Mouse (Mus musculus): Measurements from ENCODE around the gene Ank3. TPM values are rescaled to one million over a fixed set of nuclear protein-coding genes. Genes with fewer than 3 reads are reported as not detected.
A peak's percentile ranks its signal among the peaks of the same experiment; 100 is the strongest.

The Ank3 gene
- polyA plus RNA-seq, 1 experiment from 2014 or later: 86.7 TPM

DNA sequence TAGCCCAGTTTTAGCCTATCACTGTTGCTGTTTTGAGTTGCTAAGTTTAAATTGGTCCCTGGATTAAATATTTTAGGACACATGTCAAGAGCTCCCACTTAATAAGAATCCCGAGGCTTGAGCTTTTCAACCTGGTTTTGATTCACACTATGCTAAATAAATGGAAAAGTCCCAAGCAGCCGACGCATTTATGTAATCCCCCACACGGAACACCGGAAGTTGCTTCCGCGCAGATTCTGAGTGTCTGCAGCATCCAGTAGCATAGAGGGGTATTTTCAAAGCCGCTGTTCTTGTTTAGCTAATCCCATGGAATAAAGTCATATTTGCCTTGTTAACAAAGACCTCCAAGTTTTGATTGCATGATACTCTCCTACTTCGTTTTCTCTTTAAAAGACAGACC is 393.8 kb downstream of the Ank3 start:
- Histone ChIP-seq H3K27me3 (ENCODE audit: control insufficient read depth, insufficient read depth, low read depth, low read length) (no peaks in the 10 kb centered on the region), H3K27ac (ENCODE audit: low read length) (no peak overlapping the region)
- 55% methylated on average over 9 of the region's 9 CpGs for WGBS

DNA sequence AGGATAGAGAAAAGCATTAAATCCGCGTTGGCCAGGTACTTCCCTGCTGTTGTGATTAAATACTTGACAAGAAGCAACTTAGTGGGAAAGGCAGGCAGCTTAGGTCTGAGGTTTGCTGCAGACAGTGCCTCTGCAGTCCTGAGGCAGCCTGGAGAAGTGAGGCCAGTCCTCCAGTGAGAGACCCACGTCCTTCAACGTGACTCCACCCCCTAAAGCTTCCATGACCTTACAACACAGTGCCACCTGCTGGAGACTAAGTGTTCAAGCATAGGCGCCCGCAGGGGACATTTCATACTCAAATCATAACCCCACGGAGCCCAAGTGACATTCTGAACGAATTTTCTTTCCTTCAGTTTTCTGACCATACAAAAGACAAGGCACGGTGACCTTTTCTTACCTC is 394.5 kb downstream of the Ank3 start:
- Histone ChIP-seq H3K4me3 (ENCODE audit: low read depth, low read length) (no peak overlapping the region), H3K9me3 (replicated peaks; ENCODE audit: control insufficient read depth, low read length, poor library complexity, severe bottlenecking) (no peaks in the 10 kb centered on the region), H3K4me1 (ENCODE audit: control insufficient read depth, insufficient read depth, low read length) (peaks cover 25% of the 10 kb centered on the region), H3K9ac (ENCODE audit: low read depth, low read length) (no peak overlapping the region), H3K36me3 (ENCODE audit: control insufficient read depth, insufficient read depth, low read length) (no peaks in the 10 kb centered on the region), H3K27ac (ENCODE audit: low read length) (no peak overlapping the region), H3K27me3 (ENCODE audit: control insufficient read depth, insufficient read depth, low read depth, low read length) (no peaks in the 10 kb centered on the region), H3K4me2 (ENCODE audit: low read length) (no peak overlapping the region)
- ATAC-seq: 0 out of 2 replicates have a peak, but pooled peaks have one; percentile 50
- 31% methylated on average over 9 of the region's 9 CpGs for WGBS

More for the DNA sequence above, 393.8 kb downstream of the Ank3 start:
- Histone ChIP-seq H3K36me3 (ENCODE audit: control insufficient read depth, insufficient read depth, low read length) (no peaks in the 10 kb centered on the region), H3K9me3 (replicated peaks; ENCODE audit: control insufficient read depth, low read length, poor library complexity, severe bottlenecking) (no peaks in the 10 kb centered on the region), H3K4me3 (ENCODE audit: low read depth, low read length) (no peak overlapping the region), H3K9ac (ENCODE audit: low read depth, low read length) (no peak overlapping the region), H3K4me2 (ENCODE audit: low read length) (no peak overlapping the region), H3K4me1 (ENCODE audit: control insufficient read depth, insufficient read depth, low read length) (peaks cover 26% of the 10 kb centered on the region)
- no peak for ATAC-seq

DNA sequence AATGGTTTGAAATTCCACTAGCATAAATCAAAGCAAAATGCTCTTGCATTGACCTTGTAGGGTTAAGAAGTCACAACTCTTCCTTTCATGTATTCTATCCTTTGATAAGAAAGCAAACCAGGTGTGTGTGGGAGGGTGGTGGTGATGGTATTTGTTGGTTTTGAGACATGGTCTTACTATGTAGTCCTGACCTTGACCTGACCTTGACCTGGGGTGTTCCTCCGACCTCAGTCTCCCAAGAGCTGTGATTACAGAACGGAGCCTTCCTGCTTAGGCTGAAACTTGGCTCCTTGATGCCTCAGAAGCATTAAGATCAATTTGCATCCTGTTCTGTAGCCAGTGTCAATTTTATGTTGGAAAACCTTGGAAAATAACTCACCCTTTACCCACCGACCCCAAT is 397.1 kb downstream of the Ank3 start:
- Histone ChIP-seq H3K9ac (ENCODE audit: low read depth, low read length) (no peak overlapping the region), H3K36me3 (ENCODE audit: control insufficient read depth, insufficient read depth, low read length) (no peaks in the 10 kb centered on the region), H3K4me1 (ENCODE audit: control insufficient read depth, insufficient read depth, low read length) (peaks cover 24% of the 10 kb centered on the region), H3K27ac (ENCODE audit: low read length) (no peak overlapping the region), H3K9me3 (replicated peaks; ENCODE audit: control insufficient read depth, low read length, poor library complexity, severe bottlenecking) (no peaks in the 10 kb centered on the region), H3K4me2 (ENCODE audit: low read length) (no peak overlapping the region), H3K27me3 (ENCODE audit: control insufficient read depth, insufficient read depth, low read depth, low read length) (no peaks in the 10 kb centered on the region), H3K4me3 (ENCODE audit: low read depth, low read length) (no peak overlapping the region)
- 86% methylated on average over 3 of the region's 3 CpGs for WGBS
- no peak for ATAC-seq

DNA sequence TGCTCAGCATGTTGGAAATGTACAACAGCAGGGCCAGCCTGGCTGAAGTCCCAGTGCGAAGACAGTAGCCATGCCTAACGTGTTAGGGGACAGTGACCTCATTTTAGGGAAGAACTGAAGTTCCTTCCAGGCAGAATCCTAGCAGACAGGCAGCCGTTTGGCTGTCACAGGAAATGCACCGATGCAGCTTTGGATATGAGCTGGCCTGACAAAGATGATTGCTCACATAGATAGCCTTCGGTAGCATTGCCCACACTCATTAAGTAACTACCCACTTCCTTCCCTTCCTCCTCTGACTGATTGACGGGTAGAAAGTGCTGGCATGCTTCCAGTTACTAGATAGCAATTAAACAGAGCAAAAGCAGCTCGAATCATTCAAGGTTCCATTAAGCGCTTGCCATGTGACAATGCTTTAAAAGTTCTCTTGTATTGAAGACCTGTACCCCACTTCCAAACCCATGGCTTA is 397.9 kb downstream of the Ank3 start:
- Histone ChIP-seq H3K9ac (ENCODE audit: low read depth, low read length) (no peak overlapping the region), H3K27ac (ENCODE audit: low read length) (no peak overlapping the region), H3K4me1 (ENCODE audit: control insufficient read depth, insufficient read depth, low read length) (peaks cover 25% of the 10 kb centered on the region), H3K36me3 (ENCODE audit: control insufficient read depth, insufficient read depth, low read length) (no peaks in the 10 kb centered on the region), H3K9me3 (replicated peaks; ENCODE audit: control insufficient read depth, low read length, poor library complexity, severe bottlenecking) (no peaks in the 10 kb centered on the region), H3K4me3 (ENCODE audit: low read depth, low read length) (no peak overlapping the region), H3K27me3 (ENCODE audit: control insufficient read depth, insufficient read depth, low read depth, low read length) (no peaks in the 10 kb centered on the region), H3K4me2 (ENCODE audit: low read length) (no peak overlapping the region)
- 64% methylated on average over 8 of the region's 8 CpGs for WGBS
- no peak for ATAC-seq

DNA sequence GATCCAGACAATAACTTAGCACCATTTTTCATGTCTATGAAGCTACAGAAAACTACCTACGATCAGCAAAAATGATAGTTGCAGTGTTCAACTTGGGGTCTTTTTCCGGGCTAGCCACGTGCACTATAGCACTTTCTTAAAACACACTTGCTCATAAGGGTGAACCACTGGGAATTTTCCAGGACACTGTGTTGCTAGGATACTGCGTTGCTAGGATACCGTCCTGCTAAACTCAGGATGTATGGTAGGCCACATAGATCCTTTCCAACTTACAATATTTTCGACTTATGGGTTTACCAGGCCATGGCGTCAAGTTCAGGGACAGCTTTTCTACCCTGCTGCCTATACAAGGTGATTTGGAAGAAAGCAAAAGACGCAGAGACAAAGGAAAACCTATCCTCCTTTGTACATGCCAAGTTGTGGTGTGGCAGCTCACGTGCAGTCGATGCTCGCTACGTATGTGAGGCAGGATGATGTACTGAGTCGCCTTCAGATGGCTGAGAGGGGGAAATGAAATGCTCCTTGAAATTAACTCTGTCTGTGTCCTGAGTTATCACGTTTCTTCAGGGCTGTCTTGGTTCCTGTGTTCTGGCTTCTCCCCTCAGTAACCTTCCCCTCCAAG is 404.7 kb downstream of the Ank3 start:
- peaks cover 30% of the 10 kb centered on the region for H3K4me1 ChIP-seq (ENCODE audit: control insufficient read depth, insufficient read depth, low read length)
- H3K4me2 ChIP-seq (ENCODE audit: low read length): peak overlapping the region; percentile 32
- no peaks in the 10 kb centered on the region for H3K27me3 ChIP-seq (ENCODE audit: control insufficient read depth, insufficient read depth, low read depth, low read length)
- H3K9me3 ChIP-seq (replicated peaks; ENCODE audit: control insufficient read depth, low read length, poor library complexity, severe bottlenecking): no peaks in the 10 kb centered on the region
- H3K36me3 ChIP-seq (ENCODE audit: control insufficient read depth, insufficient read depth, low read length): no peaks in the 10 kb centered on the region
- WGBS: 47% methylated on average over 14 of the region's 14 CpGs
- peak overlapping the region; percentile 71 for H3K27ac ChIP-seq (ENCODE audit: low read length)
- no peak overlapping the region for H3K4me3 ChIP-seq (ENCODE audit: low read depth, low read length)
- peak; percentile 79 for ATAC-seq
- no peak overlapping the region for H3K9ac ChIP-seq (ENCODE audit: low read depth, low read length)

DNA sequence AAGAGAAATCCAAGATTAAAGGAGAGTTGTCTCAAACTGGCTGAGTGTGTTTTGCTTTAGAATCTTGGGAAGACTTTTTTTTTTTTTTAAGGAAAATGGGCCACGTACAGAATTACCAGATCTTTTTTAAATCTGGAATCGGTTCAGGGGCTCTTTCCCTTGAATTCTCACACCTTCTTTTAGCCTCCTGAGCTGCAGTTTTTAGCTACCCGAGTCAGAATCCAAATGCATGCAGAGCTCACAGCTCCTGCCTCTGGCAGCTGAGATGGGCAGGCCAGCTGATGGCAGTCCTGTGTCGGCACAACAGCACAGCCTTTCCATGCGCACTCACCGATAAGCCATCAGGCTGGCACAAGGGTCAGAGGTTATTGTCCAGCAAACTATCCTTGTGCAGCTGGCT is 406.0 kb downstream of the Ank3 start:
- Histone ChIP-seq H3K27me3 (ENCODE audit: control insufficient read depth, insufficient read depth, low read depth, low read length) (no peaks in the 10 kb centered on the region), H3K4me1 (ENCODE audit: control insufficient read depth, insufficient read depth, low read length) (peaks cover 28% of the 10 kb centered on the region), H3K27ac (ENCODE audit: low read length) (peak overlapping the region; percentile 6; the same call in 1 of the 2 replicates), H3K9me3 (replicated peaks; ENCODE audit: control insufficient read depth, low read length, poor library complexity, severe bottlenecking) (no peaks in the 10 kb centered on the region), H3K4me3 (ENCODE audit: low read depth, low read length) (no peak overlapping the region), H3K36me3 (ENCODE audit: control insufficient read depth, insufficient read depth, low read length) (peaks cover 5% of the 10 kb centered on the region; the same call in 1 of the 2 replicates), H3K4me2 (ENCODE audit: low read length) (no peak overlapping the region), H3K9ac (ENCODE audit: low read depth, low read length) (peak overlapping the region; percentile 35; the same call in 1 of the 2 replicates)
- WGBS: 62% methylated on average over 6 of the region's 6 CpGs
- ATAC-seq: no peak

DNA sequence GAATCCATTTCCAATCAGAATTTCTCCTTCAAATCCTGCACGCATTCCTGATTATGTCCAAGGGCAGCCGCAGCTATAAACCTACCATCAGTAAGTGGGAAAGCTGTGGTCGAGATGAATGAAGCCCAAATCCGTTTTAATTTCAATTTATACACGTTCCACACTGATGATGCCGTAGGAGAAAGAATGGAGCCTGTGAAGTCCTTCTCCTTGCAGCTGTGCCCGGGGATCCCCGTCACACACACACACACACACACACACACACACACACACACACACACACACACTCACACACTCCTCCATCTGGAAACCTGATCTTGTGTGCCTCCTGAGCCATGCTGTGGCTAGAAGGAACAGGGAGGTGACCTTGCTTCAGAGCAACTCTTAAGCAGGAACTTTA is 412.2 kb downstream of the Ank3 start:
- Histone ChIP-seq H3K27ac (ENCODE audit: low read length) (no peak overlapping the region), H3K36me3 (ENCODE audit: control insufficient read depth, insufficient read depth, low read length) (peaks cover 8% of the 10 kb centered on the region; the same call in 1 of the 2 replicates), H3K27me3 (ENCODE audit: control insufficient read depth, insufficient read depth, low read depth, low read length) (no peaks in the 10 kb centered on the region), H3K4me1 (ENCODE audit: control insufficient read depth, insufficient read depth, low read length) (0 out of 2 replicates have a peak, but pooled peaks cover 4% of the 10 kb centered on the region), H3K9me3 (replicated peaks; ENCODE audit: control insufficient read depth, low read length, poor library complexity, severe bottlenecking) (no peaks in the 10 kb centered on the region), H3K9ac (ENCODE audit: low read depth, low read length) (no peak overlapping the region), H3K4me2 (ENCODE audit: low read length) (no peak overlapping the region), H3K4me3 (ENCODE audit: low read depth, low read length) (no peak overlapping the region)
- ATAC-seq: no peak
- 60% methylated on average over 8 of the region's 8 CpGs for WGBS

DNA sequence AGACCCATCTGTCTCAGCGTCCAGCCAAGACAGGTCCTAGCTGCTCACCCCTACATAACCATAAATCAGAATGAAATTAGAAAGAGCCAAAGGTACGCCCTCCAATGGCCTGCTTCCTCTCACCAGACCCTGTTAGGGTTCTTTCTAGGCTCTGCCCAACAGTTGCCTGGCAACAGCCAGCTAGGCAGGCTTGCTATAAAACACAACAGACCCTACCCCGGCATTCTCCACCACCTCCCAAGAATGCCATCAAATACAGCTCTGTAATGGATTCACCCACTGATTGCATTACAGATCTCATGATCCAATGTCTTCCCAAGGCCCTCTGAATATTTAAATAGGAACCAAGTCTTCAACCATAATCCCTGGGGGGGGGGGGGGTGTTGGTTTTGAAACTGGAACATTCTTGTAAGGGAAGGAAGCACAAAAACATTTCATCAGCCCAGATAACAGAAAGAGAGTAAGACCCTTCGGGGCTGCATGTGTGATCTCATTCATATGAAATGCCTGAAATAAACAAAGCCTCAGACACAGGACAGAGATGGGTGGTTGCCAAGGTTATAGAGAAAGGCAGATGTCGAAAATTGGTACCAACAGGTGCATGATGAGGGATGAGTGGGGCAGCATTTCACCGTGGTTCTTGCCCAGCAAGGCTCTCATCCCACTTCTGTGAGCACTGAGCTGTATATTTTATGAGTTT is 415.4 kb downstream of the Ank3 start:
- H3K9me3 ChIP-seq (replicated peaks; ENCODE audit: control insufficient read depth, low read length, poor library complexity, severe bottlenecking): no peaks in the 10 kb centered on the region
- H3K4me1 ChIP-seq (ENCODE audit: control insufficient read depth, insufficient read depth, low read length): 0 out of 2 replicates have a peak, but pooled peaks cover 4% of the 10 kb centered on the region
- no peak overlapping the region for H3K27ac ChIP-seq (ENCODE audit: low read length)
- H3K27me3 ChIP-seq (ENCODE audit: control insufficient read depth, insufficient read depth, low read depth, low read length): no peaks in the 10 kb centered on the region
- H3K4me2 ChIP-seq (ENCODE audit: low read length): no peak overlapping the region
- no peak overlapping the region for H3K9ac ChIP-seq (ENCODE audit: low read depth, low read length)
- H3K4me3 ChIP-seq (ENCODE audit: low read depth, low read length): no peak overlapping the region
- H3K36me3 ChIP-seq (ENCODE audit: control insufficient read depth, insufficient read depth, low read length): peaks cover 6% of the 10 kb centered on the region; the same call in 1 of the 2 replicates
- WGBS: 61% methylated on average over 6 of the region's 6 CpGs
- ATAC-seq: no peak

DNA sequence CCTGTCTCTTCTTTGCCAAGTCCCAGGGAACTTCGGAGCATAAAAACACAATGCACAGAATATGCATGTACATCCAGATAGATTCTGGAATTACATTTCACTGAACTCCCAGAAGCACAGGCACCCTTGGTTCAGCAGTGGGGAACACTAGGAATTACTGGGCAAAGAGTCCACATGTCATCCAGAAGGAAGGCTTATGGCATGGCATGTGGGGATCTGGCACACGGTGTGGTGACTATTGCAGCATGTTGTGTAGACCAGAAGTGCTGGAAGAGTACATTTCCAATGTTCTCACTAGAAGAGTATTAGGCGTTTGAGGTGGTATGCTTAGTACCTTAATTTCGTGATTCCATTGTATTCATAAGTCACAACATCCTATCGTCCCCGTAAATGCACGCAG is 422.7 kb downstream of the Ank3 start:
- Histone ChIP-seq H3K36me3 (ENCODE audit: control insufficient read depth, insufficient read depth, low read length) (peaks cover 18% of the 10 kb centered on the region), H3K9ac (ENCODE audit: low read depth, low read length) (no peak overlapping the region), H3K9me3 (replicated peaks; ENCODE audit: control insufficient read depth, low read length, poor library complexity, severe bottlenecking) (no peaks in the 10 kb centered on the region), H3K27me3 (ENCODE audit: control insufficient read depth, insufficient read depth, low read depth, low read length) (no peaks in the 10 kb centered on the region), H3K4me3 (ENCODE audit: low read depth, low read length) (no peak overlapping the region), H3K4me2 (ENCODE audit: low read length) (no peak overlapping the region), H3K27ac (ENCODE audit: low read length) (no peak overlapping the region), H3K4me1 (ENCODE audit: control insufficient read depth, insufficient read depth, low read length) (no peaks in the 10 kb centered on the region)
- 95% methylated on average over 7 of the region's 7 CpGs for WGBS
- ATAC-seq: no peak
